Mouse (Mus musculus) MEL (cell line): ENCODE measurements around the gene Atp1a3.

Source experiments
- CTCF ChIP-seq, 3 experiments: IDR thresholded peaks in 2 of 3; conservative IDR thresholded peaks in 1 of 3; 2 replicates each; pipeline ENCODE4 v1.5.1; 2011 to 2012; ENCODE audit warnings: low read length in 3 of 3, low read depth in 2 of 3, mild to moderate bottlenecking in 2 of 3, improper control_type of control experiment in 1 of 3, inconsistent platforms in 1 of 3, mixed read lengths in 1 of 3, moderate library complexity in 1 of 3; ENCODE audit not compliant: control insufficient read depth in 1 of 3, insufficient read depth in 1 of 3, poor library complexity in 1 of 3, severe bottlenecking in 1 of 3
- ELF1 ChIP-seq: IDR thresholded peaks from 2 replicates; pipeline ENCODE4 v1.6.1; 2014; ENCODE audit warnings: low read depth, mild to moderate bottlenecking, inconsistent platforms, low read length, improper control_type of control experiment, moderate library complexity
- EP300 ChIP-seq, 2 experiments: IDR thresholded peaks; 2 replicates each; pipeline ENCODE4 v1.6.1; 2011; ENCODE audit warnings: improper control_type of control experiment in 2 of 2, low read length in 2 of 2, low read depth in 1 of 2, mild to moderate bottlenecking in 1 of 2
- GABPA ChIP-seq: IDR thresholded peaks from 2 replicates; pipeline ENCODE4 v1.6.1; 2012; ENCODE audit warnings: low read depth, mild to moderate bottlenecking, inconsistent platforms, low read length, improper control_type of control experiment, moderate library complexity
- GATA1 ChIP-seq: IDR thresholded peaks from 2 replicates; pipeline ENCODE4 v1.6.1; 2011; ENCODE audit warnings: low read depth, low read length, improper control_type of control experiment
- KAT2A ChIP-seq: conservative IDR thresholded peaks from 2 replicates; pipeline ENCODE4 v1.6.1; 2012; ENCODE audit warnings: low read depth, low read length, improper control_type of control experiment, inconsistent platforms
- MXI1 ChIP-seq: IDR thresholded peaks from 2 replicates; pipeline ENCODE4 v1.6.1; 2011; ENCODE audit warnings: mild to moderate bottlenecking, low read depth, low read length, improper control_type of control experiment
- POLR2A ChIP-seq, 2 experiments: IDR thresholded peaks; 2 replicates each; pipeline ENCODE4 v1.6.1; 2011 to 2012; ENCODE audit warnings: low read length in 2 of 2, mild to moderate bottlenecking in 2 of 2, control low read depth in 1 of 2, improper control_type of control experiment in 1 of 2, low read depth in 1 of 2, moderate library complexity in 1 of 2; ENCODE audit not compliant: control insufficient read depth in 1 of 2, insufficient read depth in 1 of 2, poor library complexity in 1 of 2
- RCOR1 ChIP-seq: IDR thresholded peaks from 2 replicates; pipeline ENCODE4 v1.6.1; 2012; ENCODE audit warnings: low read depth, mild to moderate bottlenecking, inconsistent platforms, low read length, improper control_type of control experiment
- TBP ChIP-seq: IDR thresholded peaks from 2 replicates; pipeline ENCODE4 v1.8.0; 2011; ENCODE audit warnings: low read depth, low read length, improper control_type of control experiment
- USF1 ChIP-seq: IDR thresholded peaks from 2 replicates; pipeline ENCODE4 v1.6.1; 2014; ENCODE audit warnings: low read depth, mild to moderate bottlenecking, inconsistent platforms, low read length, improper control_type of control experiment, moderate library complexity
- ZC3H11A ChIP-seq: IDR thresholded peaks from 2 replicates; pipeline ENCODE4 v1.6.1; 2012; ENCODE audit warnings: low read depth, mild to moderate bottlenecking, inconsistent platforms, low read length, improper control_type of control experiment
- ZNF384 ChIP-seq: IDR thresholded peaks from 2 replicates; pipeline ENCODE4 v1.6.1; 2012; ENCODE audit warnings: low read depth, mild to moderate bottlenecking, inconsistent platforms, low read length, improper control_type of control experiment

- no peak for TF ChIP-seq POLR2A (IDR thresholded peaks at IDR 0.05; ENCODE audit: control insufficient read depth in 1 of 2, insufficient read depth in 1 of 2, low read depth in 1 of 2, low read length in 2 of 2, poor library complexity in 1 of 2)
- no peak for TF ChIP-seq GATA1
- no peak for TF ChIP-seq RCOR1
- TF ChIP-seq EP300 (IDR thresholded peaks at IDR 0.05; ENCODE audit: low read depth in 1 of 2, low read length in 2 of 2) = no peak
- no peak for TF ChIP-seq KAT2A
- TF ChIP-seq GABPA = no peak
- no peak for TF ChIP-seq ZC3H11A
- no peak for TF ChIP-seq USF1
- TF ChIP-seq MXI1 = no peak
- no peak for TF ChIP-seq CTCF (IDR thresholded peaks at IDR 0.05 in 2 of 3, conservative IDR thresholded peaks at IDR 0.05 in 1 of 3; ENCODE audit: control insufficient read depth in 1 of 3, insufficient read depth in 1 of 3, low read depth in 2 of 3, low read length in 3 of 3, poor library complexity in 1 of 3, severe bottlenecking in 1 of 3)
- no peak for TF ChIP-seq TBP
- TF ChIP-seq ZNF384 = no peak
- no peak for TF ChIP-seq ELF1
Measured at GRCm38 (mm10) chr7:25006171-25006570, 413 bp upstream of the Atp1a3 start.
